Mouse (Mus musculus): ENCODE measurements around the gene Elmsan1.

Elmsan1 gene

DNA sequence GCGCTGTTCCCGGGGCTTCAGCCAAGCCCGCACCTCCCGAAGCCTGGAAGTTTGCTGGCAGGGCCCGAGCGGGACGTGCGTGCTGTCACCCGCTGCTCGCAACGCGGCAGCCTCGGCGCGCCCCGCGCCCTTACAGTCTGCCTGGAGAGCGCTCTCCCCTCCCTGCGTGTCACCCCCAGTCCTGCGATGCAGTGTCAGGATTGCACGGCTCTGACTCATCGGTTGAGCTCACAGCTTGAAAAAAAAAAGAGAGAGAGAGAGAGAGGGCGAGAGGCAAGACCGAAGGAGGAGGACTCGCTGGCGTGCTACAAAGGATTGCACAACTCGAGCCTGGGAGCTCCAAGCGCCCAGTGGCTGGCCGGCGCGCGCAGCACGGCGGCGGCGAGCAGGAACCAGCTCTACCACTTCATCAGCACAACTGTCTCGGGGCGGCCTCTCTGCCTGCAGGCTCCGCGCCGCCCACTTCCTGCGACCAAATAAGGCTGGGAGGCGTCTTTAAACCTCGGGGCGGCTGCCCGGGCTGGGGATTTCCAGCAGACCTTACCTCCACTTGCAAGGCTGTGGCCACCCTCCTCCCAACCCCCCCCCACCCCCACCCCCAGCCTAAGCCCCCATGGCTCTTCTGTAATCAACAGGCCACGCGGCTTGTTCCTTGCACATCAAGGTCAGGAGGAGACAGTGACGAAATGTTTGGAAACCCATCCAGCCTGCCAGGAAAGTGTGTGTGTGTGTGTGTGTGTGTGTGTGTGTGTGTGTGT is 24.9 kb downstream of the Elmsan1 start:
- DNase-seq (ENCODE audit: low spot score in 2 of 2), result peak; percentile 76 to 81

DNA sequence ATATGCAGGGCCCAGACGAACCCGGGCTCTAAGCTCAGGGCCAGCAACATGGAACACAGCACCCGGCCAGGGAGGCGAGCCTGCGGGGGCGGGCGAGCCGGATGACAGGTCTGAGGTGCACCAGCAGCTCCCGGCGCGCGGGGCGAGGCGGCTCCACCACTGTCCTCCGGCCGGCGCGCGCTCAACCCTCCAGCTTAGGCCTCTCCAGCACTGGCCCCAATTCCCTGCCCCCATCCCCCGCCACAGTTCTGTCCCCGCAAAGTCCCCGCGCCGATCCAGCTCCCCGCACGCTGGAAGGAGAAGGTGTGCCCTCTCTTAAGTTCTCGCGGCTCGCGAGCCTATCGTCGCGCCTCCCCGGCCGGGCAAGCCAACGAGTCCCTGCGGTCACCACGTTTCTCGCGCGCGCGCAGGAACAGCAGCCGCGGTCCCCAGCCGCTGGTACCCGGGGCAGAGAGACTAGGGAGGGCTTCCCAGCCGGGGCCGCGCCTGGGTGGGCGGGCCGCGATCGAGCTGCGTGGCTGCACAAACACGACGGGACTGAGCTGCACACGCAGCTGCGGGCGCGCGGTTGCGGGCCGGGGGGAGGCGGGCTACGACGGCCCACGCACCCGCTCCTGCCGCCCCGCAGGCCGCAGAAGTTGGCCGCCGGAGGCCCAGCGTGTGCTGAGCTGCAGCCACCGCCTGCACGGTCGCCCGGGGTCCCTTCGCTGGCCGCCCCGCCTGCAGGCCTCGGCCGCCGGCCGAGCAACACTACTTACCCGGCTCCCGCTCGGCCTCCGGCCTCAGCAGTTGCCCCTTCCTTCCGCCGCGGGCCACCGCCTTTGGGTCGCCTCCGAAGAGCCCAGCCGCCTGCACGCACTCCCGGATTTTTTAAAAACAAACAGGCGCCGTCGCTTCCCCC is 25.7 kb downstream of the Elmsan1 start:
- DNase-seq (ENCODE audit: low spot score in 2 of 2), result peak; percentile 63 to 70

DNA sequence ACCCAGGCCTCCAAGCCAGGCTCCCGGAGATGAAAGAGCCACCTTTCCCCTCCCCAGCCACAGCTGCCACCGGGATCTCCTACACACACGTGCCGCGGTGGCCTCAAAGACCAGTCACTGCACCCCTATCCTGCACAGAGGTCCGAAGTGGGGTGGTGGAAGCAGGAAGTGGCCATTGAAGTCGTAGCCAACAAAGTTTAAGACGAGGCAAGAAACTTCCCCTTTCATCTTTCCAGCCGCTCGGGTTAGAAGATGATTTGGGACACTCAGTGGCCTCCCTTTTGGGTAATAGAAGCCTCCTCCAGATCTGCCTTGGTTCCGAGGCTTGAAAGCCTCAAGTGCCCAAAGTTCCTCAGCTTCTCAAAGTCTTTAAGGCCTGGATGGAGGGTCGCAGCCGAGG is 26.4 kb downstream of the Elmsan1 start:
- no peak for DNase-seq (ENCODE audit: low spot score in 2 of 2)

DNA sequence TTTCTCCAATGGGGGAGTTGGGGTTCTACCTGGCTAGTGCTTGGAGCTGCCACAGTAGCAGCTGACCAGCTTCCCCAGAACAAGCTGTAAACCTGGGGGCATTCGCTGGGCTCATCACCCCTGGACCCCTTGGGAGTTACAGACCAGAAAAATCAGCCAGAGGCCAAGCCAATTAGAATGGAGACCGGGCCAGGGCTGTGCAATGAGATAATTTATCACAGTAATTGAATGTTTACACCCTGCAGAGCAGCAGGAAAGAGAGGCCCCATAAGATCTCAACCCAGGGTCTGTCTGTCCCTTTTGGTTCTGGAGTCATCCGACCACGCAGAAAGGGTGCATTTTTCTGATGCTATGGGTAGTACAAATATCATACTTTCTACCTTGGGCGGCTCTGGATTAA is 26.9 kb downstream of the Elmsan1 start:
- DNase-seq (ENCODE audit: low spot score in 2 of 2), result no peak

DNA sequence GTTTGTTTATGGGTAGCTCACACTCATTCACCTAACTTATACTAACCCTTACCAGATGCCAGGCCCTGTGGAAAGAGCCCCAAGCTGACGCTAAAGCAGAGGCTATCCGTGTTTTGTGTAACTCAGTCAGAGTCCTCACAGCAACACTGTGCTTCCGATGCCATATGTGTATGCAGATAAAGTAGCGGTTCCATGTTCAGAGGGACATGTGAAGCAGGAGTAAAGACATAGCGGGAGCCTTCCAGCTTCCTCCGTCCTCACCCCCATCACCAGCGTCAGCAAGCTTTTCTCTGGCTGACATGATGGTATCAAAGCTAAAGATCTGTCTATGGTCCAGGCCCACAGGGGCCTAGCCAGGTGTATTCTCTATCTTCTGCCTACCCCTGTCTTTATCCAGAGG is 27.5 kb downstream of the Elmsan1 start:
- DNase-seq (ENCODE audit: low spot score in 2 of 2), result no peak

DNA sequence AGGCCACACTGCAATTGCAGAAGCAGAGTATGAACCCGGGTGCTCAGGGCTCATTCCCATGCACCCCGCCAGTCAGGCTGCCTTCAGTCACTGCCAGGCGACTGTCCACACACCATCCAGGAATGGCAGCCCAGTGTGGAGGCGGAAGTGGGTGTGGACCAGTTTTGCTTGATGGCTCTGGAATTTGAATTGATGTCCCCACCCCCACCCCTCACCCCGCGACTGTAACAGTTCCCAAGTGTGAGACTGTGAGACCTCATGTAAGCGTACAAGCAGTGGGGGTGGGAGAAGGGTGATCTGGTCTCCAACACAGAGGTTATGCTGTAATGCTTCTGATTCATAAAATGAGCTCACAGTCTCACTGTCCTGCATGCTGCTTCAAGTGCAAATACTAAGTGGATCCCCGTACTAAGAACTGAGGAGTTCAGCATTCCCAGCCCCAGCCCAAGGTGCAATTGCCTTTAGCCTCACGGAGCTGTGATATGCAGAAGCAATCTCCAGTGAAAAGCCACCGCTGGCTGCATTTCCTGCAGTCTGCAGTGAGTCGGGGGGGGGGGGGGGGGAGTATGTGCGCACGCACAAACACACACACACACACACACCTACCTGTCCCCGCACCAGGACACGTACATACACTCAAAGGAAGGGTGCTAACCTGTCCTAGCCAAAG is 28.4 kb downstream of the Elmsan1 start:
- no peak for DNase-seq (ENCODE audit: low spot score in 2 of 2)

DNA sequence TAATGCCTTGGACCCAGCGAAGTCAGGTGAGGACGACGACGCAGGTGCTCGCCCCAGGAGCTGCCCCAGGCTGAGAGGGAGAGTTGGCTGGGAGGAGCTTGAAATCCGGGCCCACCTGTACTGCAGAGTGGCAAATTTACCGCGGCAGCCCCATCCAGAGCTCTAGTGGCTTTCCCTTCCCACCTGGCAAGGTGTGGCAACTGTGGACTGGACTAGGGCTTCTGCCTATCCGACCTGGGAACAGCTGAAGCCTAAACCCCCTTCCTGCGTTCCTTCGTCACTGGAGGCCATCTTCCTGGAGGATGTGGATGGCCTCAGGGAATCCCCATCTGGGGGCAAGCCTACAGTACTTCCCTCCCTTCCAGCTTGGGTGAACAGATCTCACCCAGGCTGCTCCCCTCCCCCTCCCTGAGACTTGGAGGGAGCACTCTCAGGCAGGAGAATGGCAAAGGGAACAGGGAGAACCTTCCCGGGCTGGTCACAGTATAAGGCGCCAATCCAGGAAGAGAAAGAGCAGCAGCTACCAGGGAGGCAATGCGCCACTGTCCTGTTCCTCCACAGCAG is 29.7 kb downstream of the Elmsan1 start:
- no peak for DNase-seq (ENCODE audit: low spot score in 2 of 2)

DNA sequence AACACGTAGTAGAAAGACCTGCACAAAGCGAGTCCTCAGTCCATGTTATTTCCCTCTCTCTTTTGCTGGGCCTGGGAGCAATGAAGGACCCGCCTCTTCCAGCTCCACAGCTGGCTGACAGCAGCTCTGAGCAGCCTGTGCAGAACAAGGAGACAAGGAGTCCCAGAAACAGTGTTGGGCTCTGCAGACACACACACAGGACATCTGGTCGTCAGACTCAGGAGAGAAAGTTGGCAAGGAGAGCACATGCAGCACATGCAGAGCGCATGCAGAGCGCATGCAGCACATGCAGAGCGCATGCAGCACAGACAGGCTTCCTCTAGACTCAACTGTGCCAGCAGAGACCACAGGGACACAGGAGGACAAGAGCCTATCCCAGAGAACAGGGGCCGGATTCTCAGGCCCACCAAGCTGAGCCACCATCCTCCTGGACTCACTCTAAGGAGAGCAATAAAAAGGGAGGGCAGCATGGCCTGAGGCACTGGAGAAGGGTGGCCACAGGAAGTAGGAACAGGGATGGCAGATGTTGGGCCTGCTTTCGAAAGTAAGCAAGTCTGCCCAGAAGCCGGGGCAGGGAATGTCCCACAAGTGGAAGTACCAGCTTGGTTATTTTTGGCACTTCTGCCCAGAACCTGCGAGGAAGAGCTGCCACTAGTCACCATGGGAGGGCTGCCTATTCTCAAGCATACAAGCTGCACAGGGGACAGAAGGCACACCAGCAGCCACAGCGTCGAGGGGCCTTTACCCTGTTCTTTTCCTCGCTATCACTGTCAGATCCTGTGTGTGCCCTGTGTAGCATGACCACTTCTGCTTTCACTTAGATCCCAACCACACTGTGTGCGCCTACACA is 30.7 kb downstream of the Elmsan1 start:
- no peak for DNase-seq (ENCODE audit: low spot score in 2 of 2)

DNA sequence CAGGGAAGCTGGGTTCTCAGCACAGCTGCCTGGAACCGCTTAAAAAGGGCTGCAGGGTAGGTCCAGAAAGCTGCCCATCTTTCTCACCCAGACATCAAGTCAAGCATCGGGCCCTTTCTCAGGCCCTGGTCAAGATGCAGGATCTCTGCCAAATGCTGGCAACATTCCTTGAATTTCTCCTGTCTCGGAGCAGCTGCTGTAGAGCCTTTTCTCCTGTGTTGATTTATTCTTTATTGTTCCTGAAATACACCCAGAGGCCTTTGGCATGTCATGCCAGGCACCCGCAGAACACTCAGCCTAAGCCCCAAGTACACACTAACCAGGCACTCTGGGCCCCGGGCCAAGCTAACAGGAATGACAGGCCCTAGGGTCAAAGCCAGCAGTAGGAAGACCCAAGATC is 31.7 kb downstream of the Elmsan1 start:
- DNase-seq (ENCODE audit: low spot score in 2 of 2), result peak in 1 of 2 experiments; percentile 40

DNA sequence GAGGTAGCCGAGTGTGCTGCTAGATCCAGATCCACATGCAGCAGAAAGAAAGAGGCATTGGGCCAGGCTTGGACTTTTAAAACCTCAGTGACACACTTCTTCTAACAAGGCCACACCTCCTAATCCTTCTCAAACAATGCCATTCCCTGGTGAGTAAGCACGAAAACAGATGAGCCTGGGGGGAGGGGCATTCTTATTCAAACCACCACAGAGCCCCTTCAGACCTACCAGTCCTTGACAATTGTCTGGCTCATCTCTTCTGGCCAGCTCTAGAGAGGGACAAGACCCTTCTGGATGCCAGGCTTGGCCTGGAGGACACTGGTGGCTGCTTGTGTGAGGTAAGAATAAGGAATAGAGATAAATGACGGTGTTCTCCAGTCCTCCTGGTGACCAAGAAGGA is 32.1 kb downstream of the Elmsan1 start:
- DNase-seq (ENCODE audit: low spot score in 2 of 2), result no peak

DNA sequence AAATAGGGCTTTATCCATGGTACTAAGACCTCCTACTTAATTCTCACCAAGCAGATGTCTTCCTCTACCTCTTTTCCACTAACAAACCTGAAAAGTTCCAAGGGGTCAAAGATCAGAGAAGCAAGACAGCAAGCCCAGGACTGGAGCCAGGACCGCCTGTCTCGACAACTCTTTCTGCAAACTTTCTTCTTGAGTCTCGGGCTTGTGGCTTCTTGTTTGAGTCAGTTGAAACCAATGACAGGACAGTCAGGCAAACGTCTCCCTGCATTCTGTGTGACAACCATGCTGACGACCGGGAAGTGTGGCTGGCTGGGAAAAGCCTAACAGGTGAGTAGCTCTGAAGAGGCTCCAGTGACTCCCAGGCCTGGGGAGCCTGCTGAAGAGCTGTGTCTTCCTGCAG is 33.1 kb downstream of the Elmsan1 start:
- no peak for DNase-seq (ENCODE audit: low spot score in 2 of 2)

DNA sequence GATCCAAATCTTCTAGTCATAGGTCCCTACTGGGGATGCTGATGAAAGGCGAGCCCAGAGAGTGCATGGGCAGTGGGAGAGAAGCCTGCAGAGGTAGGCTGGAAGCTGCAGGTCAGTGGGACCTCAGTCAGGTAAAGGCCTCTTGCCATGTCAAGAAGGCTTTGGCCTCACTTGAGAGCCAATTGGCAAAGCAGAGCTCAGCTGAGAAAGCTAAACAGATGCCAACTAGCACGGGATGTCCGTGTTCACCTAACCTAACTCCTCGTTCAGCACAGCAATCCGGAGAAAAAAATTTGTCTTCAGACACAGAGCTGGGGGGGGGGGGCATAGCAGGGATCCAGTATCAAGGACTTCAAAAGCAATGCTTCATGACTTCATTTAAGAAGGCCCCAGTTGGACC is 33.7 kb downstream of the Elmsan1 start:
- DNase-seq (ENCODE audit: low spot score in 2 of 2), result no peak

DNA sequence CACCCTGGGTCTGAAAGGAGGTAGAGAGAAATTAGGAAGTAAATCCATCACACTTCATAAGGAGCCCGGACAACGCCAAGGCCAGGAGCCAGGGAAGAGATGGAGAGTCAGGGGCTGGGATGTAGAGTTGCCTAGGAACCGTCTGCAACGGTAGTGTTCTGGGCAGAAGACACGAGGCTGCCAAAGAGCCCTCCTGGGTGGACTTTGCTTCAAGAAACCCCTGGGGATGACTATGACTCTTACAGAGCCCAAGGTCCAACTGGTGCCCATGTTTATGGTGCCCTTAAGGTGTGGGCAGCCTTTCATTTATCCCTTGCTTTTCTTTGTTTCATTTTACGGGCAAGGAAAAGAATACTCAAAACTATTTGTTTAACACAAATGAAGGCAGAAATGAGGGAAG is 36.7 kb downstream of the Elmsan1 start:
- no peak for DNase-seq (ENCODE audit: low spot score in 2 of 2)

DNA sequence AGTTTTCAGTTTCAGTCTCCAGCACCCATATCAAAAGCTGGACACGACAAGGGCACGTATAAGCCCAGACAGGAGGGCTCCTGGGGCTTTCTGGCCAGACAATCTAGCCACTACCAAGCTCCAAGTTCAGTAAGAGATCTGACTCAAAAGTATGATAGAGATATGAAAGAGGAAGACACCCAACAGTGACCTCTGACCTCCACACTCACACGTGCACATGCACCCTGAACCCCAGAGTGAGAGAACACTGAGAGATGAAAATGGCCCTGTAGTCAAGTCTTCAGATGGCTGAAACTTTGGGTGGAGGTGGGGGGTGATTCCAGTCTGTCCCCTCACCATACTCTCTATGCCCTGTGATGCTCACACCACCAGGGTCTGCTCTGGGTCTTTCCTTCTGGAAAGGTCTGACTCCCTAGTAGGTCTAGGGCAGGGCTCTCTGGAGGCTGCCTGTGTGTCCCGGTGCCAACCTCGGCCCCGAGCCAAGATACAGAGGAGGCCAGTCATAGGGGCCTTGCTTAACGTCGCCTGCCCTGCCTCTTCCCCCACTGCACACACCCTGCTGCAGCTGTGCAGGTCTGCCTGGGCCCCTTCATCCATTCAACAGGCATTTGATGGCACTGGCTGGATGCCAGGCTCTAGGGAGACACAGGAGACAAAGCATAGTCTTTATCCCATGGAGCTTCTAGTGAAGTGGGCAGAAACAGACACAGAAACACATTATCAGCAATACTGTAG is 37.8 kb downstream of the Elmsan1 start:
- peak; percentile 47 to 48 for DNase-seq (ENCODE audit: low spot score in 2 of 2)

DNA sequence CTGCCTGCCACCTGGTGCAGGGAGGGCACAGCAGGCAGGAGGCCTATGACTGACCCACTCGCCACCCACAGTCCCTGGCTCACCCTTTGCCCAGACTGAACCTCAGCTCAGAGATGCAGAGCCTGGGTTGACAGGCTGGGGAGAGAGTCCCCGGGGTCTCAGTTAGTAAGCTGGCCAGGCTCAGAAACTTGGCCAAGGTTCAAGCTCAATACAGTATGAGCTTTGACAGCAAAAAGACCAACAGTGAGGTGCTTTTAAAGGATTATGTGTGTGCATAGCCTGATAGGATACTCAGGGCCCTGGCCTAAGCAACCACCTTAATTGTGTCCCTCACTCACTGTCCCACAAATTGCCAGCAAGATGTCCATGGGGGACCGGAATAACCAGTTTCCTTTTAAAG is 38.6 kb downstream of the Elmsan1 start:
- DNase-seq (ENCODE audit: low spot score in 2 of 2), result no peak

DNA sequence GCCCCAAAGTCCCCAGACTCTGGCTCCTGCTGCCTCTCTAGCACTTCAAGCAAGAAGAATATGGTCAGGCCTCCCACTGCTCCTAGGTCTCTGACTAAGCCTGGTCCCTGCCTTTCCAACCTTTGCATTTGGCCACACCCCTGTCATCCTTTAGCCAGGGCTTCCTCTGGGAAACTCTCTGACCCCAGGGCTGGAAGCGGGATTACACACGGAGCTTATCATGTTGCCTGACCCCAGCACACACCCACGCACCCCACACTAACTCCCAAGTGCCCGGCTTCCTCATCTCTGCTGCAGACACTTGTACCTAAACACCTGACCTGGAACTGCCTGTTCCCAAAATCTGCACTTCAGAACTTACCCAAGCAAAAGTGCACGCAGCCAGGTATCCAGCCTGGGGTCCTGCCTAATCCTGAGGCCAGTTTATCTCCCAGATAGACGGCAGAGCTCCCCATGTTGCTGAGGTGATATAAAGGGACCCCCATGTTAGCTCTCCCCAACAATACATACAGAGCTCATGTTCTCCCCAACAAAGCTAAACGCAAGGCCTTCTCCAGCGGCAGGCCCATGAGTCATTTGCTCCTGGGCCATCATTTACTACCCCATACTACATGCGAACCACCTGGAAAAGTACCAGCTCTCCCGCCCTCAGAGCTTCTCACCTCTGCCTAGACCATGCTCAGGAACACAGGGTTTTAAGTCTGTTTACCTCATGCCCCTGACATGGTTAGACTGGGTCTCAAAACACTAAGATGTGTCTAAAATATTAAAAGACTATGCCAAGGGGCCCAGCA is 39.8 kb downstream of the Elmsan1 start:
- no peak for DNase-seq (ENCODE audit: low spot score in 2 of 2)

DNA sequence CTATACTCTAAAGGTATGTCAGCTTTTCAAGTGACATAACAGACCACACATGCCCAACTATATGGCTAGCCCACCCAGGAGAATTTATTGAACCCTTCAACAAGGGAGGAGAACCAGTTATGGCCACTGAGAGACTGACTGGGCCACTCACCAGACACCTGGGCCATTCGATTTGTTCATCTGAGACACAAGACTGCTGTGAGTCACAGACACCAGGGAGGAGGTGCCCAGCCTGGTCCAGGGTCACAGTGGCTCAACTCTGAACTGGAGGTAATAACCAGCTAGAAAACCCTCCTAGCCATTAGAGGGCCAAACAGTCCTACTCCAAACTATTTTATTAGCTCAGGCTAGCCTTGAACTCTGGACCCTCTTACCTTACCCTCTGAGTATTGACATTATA is 40.6 kb downstream of the Elmsan1 start:
- DNase-seq (ENCODE audit: low spot score in 2 of 2), result no peak

DNA sequence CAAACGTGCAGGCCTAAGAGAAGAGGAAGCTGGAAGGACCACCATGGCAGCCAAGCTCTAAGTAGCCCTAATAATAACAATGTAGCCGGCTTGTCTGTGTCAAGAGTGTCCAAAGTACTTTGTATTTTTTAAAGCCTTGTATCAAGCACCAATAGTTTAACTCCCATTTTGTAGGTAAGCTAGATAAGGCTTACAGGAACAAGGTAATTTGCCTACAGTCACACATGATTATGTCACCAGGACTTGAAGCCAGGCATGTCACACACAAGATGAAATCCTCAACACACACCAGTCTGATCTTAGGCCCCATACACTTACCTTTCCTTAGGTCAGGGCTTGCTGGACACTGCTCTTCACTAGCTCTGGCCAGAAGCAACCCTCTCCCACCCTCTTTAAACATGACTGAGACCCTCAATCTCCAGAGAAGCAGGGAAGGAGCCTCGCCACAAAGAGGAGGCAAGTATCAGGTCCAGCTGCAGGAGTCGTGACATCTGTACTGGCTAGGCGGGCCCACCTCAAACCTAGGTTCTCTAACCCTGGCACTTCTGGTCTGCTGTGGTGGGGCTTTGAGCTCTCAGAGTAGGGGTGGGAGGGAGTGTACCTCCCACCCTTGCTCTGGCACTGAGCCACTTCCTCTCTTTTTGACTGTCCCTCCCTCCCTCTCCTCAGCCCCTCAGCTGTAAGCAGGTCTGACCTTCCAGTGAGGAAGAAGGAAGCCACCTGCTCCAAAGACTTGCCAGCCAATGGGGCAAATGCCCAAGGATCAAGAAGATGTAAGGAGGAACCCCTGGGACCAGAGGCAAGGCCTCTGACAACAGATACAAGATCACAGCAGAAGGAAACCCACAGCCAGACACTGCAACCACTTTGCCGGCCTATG is 41.6 kb downstream of the Elmsan1 start:
- no peak for DNase-seq (ENCODE audit: low spot score in 2 of 2)
